20 mouse cellular contexts compared by ENCODE assay signal in the genomic region with DNA sequence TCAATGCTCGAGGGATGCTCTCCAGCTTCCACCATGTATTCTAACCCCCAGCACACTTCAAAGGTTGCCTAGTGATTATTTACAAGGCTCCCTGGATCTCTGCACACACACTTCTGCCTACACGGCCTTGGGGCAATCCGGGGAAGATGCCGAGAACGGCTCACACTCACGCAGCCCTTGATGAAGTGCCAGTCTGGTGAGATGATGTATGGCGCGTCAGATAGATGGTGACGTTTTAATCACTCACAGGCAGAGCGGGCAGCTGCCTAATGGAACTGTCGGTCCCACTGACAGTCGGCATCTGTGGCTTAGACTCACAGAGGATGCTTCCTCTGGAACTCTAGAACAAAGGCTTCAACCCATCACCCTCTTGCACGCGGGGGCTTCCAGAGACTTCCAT.
A peak's percentile ranks its signal among the peaks of the same experiment; 100 is the strongest.
DNase-seq lines count a peak whose midpoint lies in the region; ATAC-seq and TF ChIP-seq lines count a peak whose summit lies in the region.
"Had no signal": no experiment of that assay in that cellular context is flagged by ENCODE, and none has a peak within 500 bp of the region (broad histone marks: within the 10 kb centered on the region; RNA-seq: fewer than 3 reads in every experiment).

No protein-coding gene starts in this region.

- no peak for ATAC-seq in midbrain, embryonic 11.5 days (ENCODE audit: low FRiP score)
- no peak for ATAC-seq in midbrain, embryonic 15.5 days (replicated peaks)
- ATAC-seq in hindbrain, postnatal 0 days: no peak
- ATAC-seq in liver, embryonic 12.5 days: no peak
- ATAC-seq in forebrain, embryonic 13.5 days: no peak
- ATAC-seq: Patski had no signal

- WGBS in midbrain, embryonic 11.5 days: 85% methylated on average over 14 of the region's 14 CpGs
- WGBS in midbrain, embryonic 15.5 days: 56% methylated on average over 14 of the region's 14 CpGs
- 49% methylated on average over 14 of the region's 14 CpGs for WGBS in hindbrain, postnatal 0 days
- WGBS in liver, embryonic 12.5 days (ENCODE audit: insufficient replicate concordance): 70% methylated on average over 14 of the region's 14 CpGs
- 87% methylated on average over 14 of the region's 14 CpGs for WGBS in forebrain, embryonic 13.5 days

- no peak overlapping the region for H3K9ac ChIP-seq in midbrain, embryonic 11.5 days (ENCODE audit: low read length)
- no peak overlapping the region for H3K9ac ChIP-seq in midbrain, embryonic 15.5 days
- H3K9ac ChIP-seq in hindbrain, postnatal 0 days (replicated peaks; ENCODE audit: low read length): no peak overlapping the region
- no peak overlapping the region for H3K9ac ChIP-seq in liver, embryonic 12.5 days
- H3K9ac ChIP-seq in forebrain, embryonic 13.5 days: no peak overlapping the region

- no peaks in the 10 kb centered on the region for H3K27me3 ChIP-seq in midbrain, embryonic 11.5 days (ENCODE audit: control insufficient read depth, insufficient read depth, low read length)
- H3K27me3 ChIP-seq in midbrain, embryonic 15.5 days (replicated peaks): no peaks in the 10 kb centered on the region
- H3K27me3 ChIP-seq in hindbrain, postnatal 0 days (ENCODE audit: insufficient read depth, low read length): no peaks in the 10 kb centered on the region
- H3K27me3 ChIP-seq in liver, embryonic 12.5 days (replicated peaks): no peaks in the 10 kb centered on the region
- no peaks in the 10 kb centered on the region for H3K27me3 ChIP-seq in forebrain, embryonic 13.5 days

- no peak overlapping the region for H3K27ac ChIP-seq in midbrain, embryonic 11.5 days (ENCODE audit: low read depth, low read length)
- no peak overlapping the region for H3K27ac ChIP-seq in midbrain, embryonic 15.5 days
- H3K27ac ChIP-seq in hindbrain, postnatal 0 days: no peak overlapping the region
- H3K27ac ChIP-seq in liver, embryonic 12.5 days: no peak overlapping the region
- H3K27ac ChIP-seq in forebrain, embryonic 13.5 days: no peak overlapping the region

- H3K4me3 ChIP-seq in midbrain, embryonic 11.5 days (ENCODE audit: low read depth, low read length): no peak overlapping the region
- H3K4me3 ChIP-seq in midbrain, embryonic 15.5 days: no peak overlapping the region
- H3K4me3 ChIP-seq in hindbrain, postnatal 0 days (ENCODE audit: low read length): no peak overlapping the region
- no peak overlapping the region for H3K4me3 ChIP-seq in liver, embryonic 12.5 days
- no peak overlapping the region for H3K4me3 ChIP-seq in forebrain, embryonic 13.5 days

- H3K9me3 ChIP-seq in midbrain, embryonic 11.5 days (ENCODE audit: control insufficient read depth, low read length): no peaks in the 10 kb centered on the region
- H3K9me3 ChIP-seq in midbrain, embryonic 15.5 days: no peaks in the 10 kb centered on the region
- no peaks in the 10 kb centered on the region for H3K9me3 ChIP-seq in hindbrain, postnatal 0 days (ENCODE audit: low read length)
- H3K9me3 ChIP-seq in liver, embryonic 12.5 days (replicated peaks): no peaks in the 10 kb centered on the region
- peaks cover 3% of the 10 kb centered on the region for H3K9me3 ChIP-seq in forebrain, embryonic 13.5 days (replicated peaks)

- DNase-seq in adrenal gland, adult 2 months: peak; percentile 4
- DNase-seq in adrenal gland, postnatal 4 days (ENCODE audit: low spot score in 2 of 2): no peak
- DNase-seq in midbrain, embryonic 11.5 days (ENCODE audit: low spot score, missing footprints): peak; percentile 54
- peak; percentile 22 for DNase-seq in embryo, embryonic 11.5 days (ENCODE audit: low read depth, low spot score)
- DNase-seq in hindbrain, postnatal 0 days (ENCODE audit: low spot score): peak; percentile 41
- DNase-seq: cerebellum, adult 9-10 months; heart, postnatal 14 days; kidney, adult 9 months; kidney, postnatal 25 days; left cerebral cortex, postnatal 4 days; lung, adult 2 months; right cerebral cortex, postnatal 14 days; spleen, adult 18-20 months; thymus, postnatal 25 days had no signal

- H3K4me1 ChIP-seq in midbrain, embryonic 11.5 days (ENCODE audit: control insufficient read depth, insufficient read depth, low read length): peaks cover 19% of the 10 kb centered on the region
- peaks cover 31% of the 10 kb centered on the region for H3K4me1 ChIP-seq in midbrain, embryonic 15.5 days
- peaks cover 16% of the 10 kb centered on the region for H3K4me1 ChIP-seq in hindbrain, postnatal 0 days (ENCODE audit: insufficient read depth, low read length)
- H3K4me1 ChIP-seq in liver, embryonic 12.5 days: 0 out of 2 replicates have a peak, but pooled peaks cover 9% of the 10 kb centered on the region
- H3K4me1 ChIP-seq in forebrain, embryonic 13.5 days: peaks cover 25% of the 10 kb centered on the region

- TF ChIP-seq CTCF in hindbrain, postnatal 0 days (IDR thresholded peaks at IDR 0.05; ENCODE audit: low read depth): no peak

- no peak overlapping the region for H3K4me2 ChIP-seq in midbrain, embryonic 11.5 days
- no peak overlapping the region for H3K4me2 ChIP-seq in midbrain, embryonic 15.5 days
- no peak overlapping the region for H3K4me2 ChIP-seq in hindbrain, postnatal 0 days (ENCODE audit: low read depth, low read length)
- no peak overlapping the region for H3K4me2 ChIP-seq in liver, embryonic 12.5 days
- no peak overlapping the region for H3K4me2 ChIP-seq in forebrain, embryonic 13.5 days
- H3K4me2 ChIP-seq: heart, embryonic 11.5 days; liver, embryonic 11.5 days had no signal

- no peaks in the 10 kb centered on the region for H3K36me3 ChIP-seq in midbrain, embryonic 11.5 days (ENCODE audit: control insufficient read depth, insufficient read depth, low read length)
- no peaks in the 10 kb centered on the region for H3K36me3 ChIP-seq in midbrain, embryonic 15.5 days (replicated peaks)
- H3K36me3 ChIP-seq in hindbrain, postnatal 0 days (ENCODE audit: insufficient read depth, low read length): no peaks in the 10 kb centered on the region
- H3K36me3 ChIP-seq in liver, embryonic 12.5 days: no peaks in the 10 kb centered on the region
- peaks cover under 1% of the 10 kb centered on the region; the same call in 1 of the 2 replicates for H3K36me3 ChIP-seq in forebrain, embryonic 13.5 days (ENCODE audit: poor library complexity, severe bottlenecking)

Comparison
In these comparisons a context has a peak if more than half of its experiments do, and no peak if none do; other contexts are left out.
1. DNase-seq: peak in adrenal gland, adult 2 months (single experiment), midbrain, embryonic 11.5 days (single experiment), embryo, embryonic 11.5 days (single experiment) and hindbrain, postnatal 0 days (single experiment); none in adrenal gland, postnatal 4 days (0 of 2).